Mouse (Mus musculus): ENCODE data around the gene Ccdc150.

The Ccdc150 gene

GRCm38 (mm10) chr1:54250158-54250866 lies at the start of gene Ccdc150:
Gene Ccdc150 (plus strand): TSS chr1:54250683.
- DNase-seq: peak; percentile 75 to 86

- DNase-seq: no peak
Observed at GRCm38 (mm10) chr1:54220273-54220672, 30.2 kb upstream of the Ccdc150 start.

GRCm38 (mm10) chr1:54242722-54243121 lies 7.8 kb upstream of the Ccdc150 start:
- DNase-seq: no peak

- DNase-seq: no peak
Observed at GRCm38 (mm10) chr1:54275552-54275951, 25.1 kb downstream of the Ccdc150 start.

GRCm38 (mm10) chr1:54279628-54280027 lies 29.1 kb downstream of the Ccdc150 start:
- DNase-seq: no peak

GRCm38 (mm10) chr1:54280651-54281050 lies 30.2 kb downstream of the Ccdc150 start:
- no peak for DNase-seq

- no peak for DNase-seq
Observed at GRCm38 (mm10) chr1:54306404-54306803, 55.9 kb downstream of the Ccdc150 start.

GRCm38 (mm10) chr1:54326647-54327046 lies 76.2 kb downstream of the Ccdc150 start:
- no peak for DNase-seq

GRCm38 (mm10) chr1:54327876-54328545 lies 77.5 kb downstream of the Ccdc150 start:
- no peak for DNase-seq

GRCm38 (mm10) chr1:54332988-54333387 lies 82.5 kb downstream of the Ccdc150 start:
- peak in 1 of 2 experiments; percentile 4 for DNase-seq

GRCm38 (mm10) chr1:54354786-54355185 lies 104.3 kb downstream of the Ccdc150 start:
- no peak for DNase-seq

- DNase-seq: no peak
Observed at GRCm38 (mm10) chr1:54355485-54355884, 105.0 kb downstream of the Ccdc150 start.

GRCm38 (mm10) chr1:54356566-54356965 lies 106.1 kb downstream of the Ccdc150 start:
- DNase-seq: no peak

- no peak for DNase-seq
Observed at GRCm38 (mm10) chr1:54377506-54378051, 127.1 kb downstream of the Ccdc150 start.

- DNase-seq: peak; percentile 38
Observed at GRCm38 (mm10) chr1:54380978-54381914, 130.8 kb downstream of the Ccdc150 start.

- no peak for DNase-seq
Observed at GRCm38 (mm10) chr1:54384221-54384620, 133.7 kb downstream of the Ccdc150 start.

GRCm38 (mm10) chr1:54402736-54403135 lies 152.3 kb downstream of the Ccdc150 start:
- no peak for DNase-seq

Data from thymus, postnatal 36 days (tissue).